Mouse (Mus musculus) embryo, embryonic 10 days (tissue): ENCODE measurements at regions not wholly inside any gene's neighbourhood (a gene's known extent, or its start where the extent isn't known, plus 50 kb on each side); places are given as distances from the start of the nearest gene placed in this dataset.

ENCODE experiments used
- DNase-seq: peaks from one replicate; pipeline ENCODE4 v3.0.0-alpha.2; 2015; ENCODE audit warnings: low spot score

GRCm38 (mm10) chr3:133874383-133874782, 329.4 kb upstream of the Tet2 start:
- no peak for DNase-seq

GRCm38 (mm10) chr3:133876439-133877072, 331.6 kb upstream of the Tet2 start:
- peak; percentile 79 for DNase-seq

- DNase-seq: peak; percentile 17
Measured at GRCm38 (mm10) chr3:133877310-133877709, 332.4 kb upstream of the Tet2 start.

- DNase-seq: peak; percentile 26
Measured at GRCm38 (mm10) chr3:133880626-133881025, 335.7 kb upstream of the Tet2 start.

- DNase-seq: no peak
Measured at GRCm38 (mm10) chr3:133901931-133902330, 334.4 kb upstream of the Cxxc4 start.

- DNase-seq: peak; percentile 10
Measured at GRCm38 (mm10) chr3:133922200-133922599, 314.1 kb upstream of the Cxxc4 start.

- DNase-seq: no peak
Measured at GRCm38 (mm10) chr3:133965322-133965721, 271.0 kb upstream of the Cxxc4 start.

- DNase-seq: no peak
Measured at GRCm38 (mm10) chr3:133968176-133968575, 268.1 kb upstream of the Cxxc4 start.

- peak; percentile 42 for DNase-seq
Measured at GRCm38 (mm10) chr3:133972774-133973173, 263.5 kb upstream of the Cxxc4 start.

GRCm38 (mm10) chr3:133987681-133988080, 248.6 kb upstream of the Cxxc4 start:
- no peak for DNase-seq

- no peak for DNase-seq
Measured at GRCm38 (mm10) chr3:133993971-133994370, 242.3 kb upstream of the Cxxc4 start.

- DNase-seq: no peak
Measured at GRCm38 (mm10) chr3:133999965-134000364, 236.3 kb upstream of the Cxxc4 start.

GRCm38 (mm10) chr3:134000595-134000994, 235.7 kb upstream of the Cxxc4 start:
- no peak for DNase-seq

- no peak for DNase-seq
Measured at GRCm38 (mm10) chr3:134014805-134015204, 221.5 kb upstream of the Cxxc4 start.

- no peak for DNase-seq
Measured at GRCm38 (mm10) chr3:134015412-134015811, 220.9 kb upstream of the Cxxc4 start.

- no peak for DNase-seq
Measured at GRCm38 (mm10) chr3:134033862-134034261, 202.4 kb upstream of the Cxxc4 start.

GRCm38 (mm10) chr3:134036310-134036934, 199.9 kb upstream of the Cxxc4 start:
- DNase-seq: no peak

GRCm38 (mm10) chr3:134050649-134051048, 185.6 kb upstream of the Cxxc4 start:
- no peak for DNase-seq

GRCm38 (mm10) chr3:134082461-134082860, 153.8 kb upstream of the Cxxc4 start:
- DNase-seq: no peak

GRCm38 (mm10) chr3:134099471-134100125, 136.7 kb upstream of the Cxxc4 start:
- DNase-seq: peak; percentile 14

GRCm38 (mm10) chr3:134102151-134102738, 134.0 kb upstream of the Cxxc4 start:
- DNase-seq: no peak

- no peak for DNase-seq
Measured at GRCm38 (mm10) chr3:134104625-134105024, 131.7 kb upstream of the Cxxc4 start.

- DNase-seq: no peak
Measured at GRCm38 (mm10) chr3:134105112-134105511, 131.2 kb upstream of the Cxxc4 start.
